Mouse (Mus musculus) limb, embryonic 11.5 days (tissue): Measurements from ENCODE around the gene Iqcf5. TPM values are rescaled to one million over a fixed set of nuclear protein-coding genes. Genes with fewer than 3 reads are reported as not detected.

ENCODE experiments used
- polyA plus RNA-seq: library from polyadenylated mRNA; unstranded; fragments of >200 nt; fragmentation: Nextera tagmentation; extraction: Ambion mirVana; gene quantifications from 2 replicates; pipeline ENCODE4 v1.2.1, GENCODE M21; 2014

Iqcf5 gene
- polyA plus RNA-seq, 1 experiment from 2014 or later: not detected

Other genes starting within 250 kb of the Iqcf5 start
- gene Poc1a, start 233.5 kb upstream of the Iqcf5 start, polyA plus RNA-seq: 34.1 and 40.1 TPM in 2 replicates
- 63.4 and 67.4 TPM in 2 replicates for gene Dusp7, start 145.9 kb upstream of the Iqcf5 start, polyA plus RNA-seq
- 1,049 and 1,075 TPM in 2 replicates for gene Rpl29, start 85.1 kb upstream of the Iqcf5 start, polyA plus RNA-seq
- gene Acy1, start 76.3 kb upstream of the Iqcf5 start, polyA plus RNA-seq: 41.9 and 42.6 TPM in 2 replicates
- 7.9 and 9.3 TPM in 2 replicates for gene Abhd14b, start 67.1 kb upstream of the Iqcf5 start, polyA plus RNA-seq
- 39.6 and 43.2 TPM in 2 replicates for gene Abhd14a, start 66.9 kb upstream of the Iqcf5 start, polyA plus RNA-seq
- 162 and 172 TPM in 2 replicates for gene Pcbp4, start 61.3 kb upstream of the Iqcf5 start, polyA plus RNA-seq
- gene Gpr62, start 48.6 kb upstream of the Iqcf5 start, polyA plus RNA-seq: 0.24 and 0.58 TPM in 2 replicates
- 55.4 and 55.7 TPM in 2 replicates for gene Rrp9, start 38.6 kb upstream of the Iqcf5 start, polyA plus RNA-seq
- gene Parp3, start 37.6 kb upstream of the Iqcf5 start, polyA plus RNA-seq: 1.5 and 2.0 TPM in 2 replicates
- gene Iqcf1, start 14.6 kb upstream of the Iqcf5 start, polyA plus RNA-seq: not detected in 2 replicates
- gene Iqcf3, start 47.1 kb downstream of the Iqcf5 start, polyA plus RNA-seq: not detected in 2 replicates
- gene Iqcf4, start 56.4 kb downstream of the Iqcf5 start, polyA plus RNA-seq: not detected in 2 replicates
- not detected in 2 replicates for gene Iqcf6, start 112.0 kb downstream of the Iqcf5 start, polyA plus RNA-seq
- gene Grm2, start 141.5 kb downstream of the Iqcf5 start, polyA plus RNA-seq: 0.09 and 0.11 TPM in 2 replicates
- 34.9 and 37.9 TPM in 2 replicates for gene Tex264, start 171.4 kb downstream of the Iqcf5 start, polyA plus RNA-seq